Mouse (Mus musculus) heart, postnatal 4 days (tissue): ENCODE data around the gene Cacng2. TPM values are rescaled to one million over a fixed set of nuclear protein-coding genes. Genes with fewer than 3 reads are reported as not detected.
"Not testable (repeated sequence)": the region's sequence is repeated elsewhere in the genome, so short reads cannot be mapped to it uniquely, and the experiment has no call there.

Experiments
- DNase-seq: peaks from one replicate; pipeline ENCODE4 v3.0.0; 2021
- total RNA-seq, 2 experiments: library from RNA; stranded (reverse); gene quantifications; 2 replicates each; pipeline ENCODE4 v1.2.3; 2021

Gene Cacng2
- total RNA-seq, 2 experiments from 2014 or later = not detected

- DNase-seq = no peak
These were observed 38.4 kb downstream of the Cacng2 start for GRCm38 (mm10) chr15:78081384-78081783.

- DNase-seq = no peak
These were observed 39.5 kb downstream of the Cacng2 start for GRCm38 (mm10) chr15:78080326-78080725.

GRCm38 (mm10) chr15:78078776-78079628, 40.8 kb downstream of the Cacng2 start:
- DNase-seq = no peak

- no peak for DNase-seq
These were observed 41.6 kb downstream of the Cacng2 start for GRCm38 (mm10) chr15:78078206-78078605.

- no peak for DNase-seq
These were observed 43.9 kb downstream of the Cacng2 start for GRCm38 (mm10) chr15:78075921-78076320.

- no peak for DNase-seq
These were observed 46.7 kb downstream of the Cacng2 start for GRCm38 (mm10) chr15:78073109-78073508.

- DNase-seq = peak; percentile 82
These were observed 53.4 kb downstream of the Cacng2 start for GRCm38 (mm10) chr15:78066475-78066874.

GRCm38 (mm10) chr15:78065541-78065940, 54.3 kb downstream of the Cacng2 start:
- DNase-seq = no peak

GRCm38 (mm10) chr15:78064340-78064739, 55.5 kb downstream of the Cacng2 start:
- DNase-seq = no peak

- no peak for DNase-seq
These were observed 57.4 kb downstream of the Cacng2 start for GRCm38 (mm10) chr15:78062467-78062866.

GRCm38 (mm10) chr15:78056930-78057329, 62.9 kb downstream of the Cacng2 start:
- no peak for DNase-seq

- no peak for DNase-seq
These were observed 69.1 kb downstream of the Cacng2 start for GRCm38 (mm10) chr15:78050682-78051081.

- no peak for DNase-seq
These were observed 69.9 kb downstream of the Cacng2 start for GRCm38 (mm10) chr15:78049933-78050332.

- DNase-seq = no peak
These were observed 74.0 kb downstream of the Cacng2 start for GRCm38 (mm10) chr15:78045842-78046241.

- DNase-seq = no peak
These were observed 74.5 kb downstream of the Cacng2 start for GRCm38 (mm10) chr15:78045314-78045713.

GRCm38 (mm10) chr15:78044826-78045225, 75.0 kb downstream of the Cacng2 start:
- no peak for DNase-seq

GRCm38 (mm10) chr15:78042706-78043105, 77.1 kb downstream of the Cacng2 start:
- DNase-seq = no peak

- no peak for DNase-seq
These were observed 82.2 kb downstream of the Cacng2 start for GRCm38 (mm10) chr15:78037626-78038025.

- no peak for DNase-seq
These were observed 83.2 kb downstream of the Cacng2 start for GRCm38 (mm10) chr15:78036586-78036985.

GRCm38 (mm10) chr15:78029938-78030337, 89.9 kb downstream of the Cacng2 start:
- no peak for DNase-seq

- DNase-seq = no peak
These were observed 93.3 kb downstream of the Cacng2 start for GRCm38 (mm10) chr15:78026521-78026920.

GRCm38 (mm10) chr15:78024211-78024610, 95.6 kb downstream of the Cacng2 start:
- no peak for DNase-seq

- no peak for DNase-seq
These were observed 105.8 kb downstream of the Cacng2 start for GRCm38 (mm10) chr15:78014046-78014445.

- DNase-seq = not testable (repeated sequence)
These were observed 111.6 kb downstream of the Cacng2 start for GRCm38 (mm10) chr15:78008206-78008605.
